Mouse (Mus musculus) stomach, embryonic 14.5 days (tissue): ENCODE results near the gene D230025D16Rik. TPM values are rescaled to one million over a fixed set of nuclear protein-coding genes. Genes with fewer than 3 reads are reported as not detected.
"Not testable (repeated sequence)": the region's sequence is repeated elsewhere in the genome, so short reads cannot be mapped to it uniquely, and the experiment has no call there.

Experiments used
- ATAC-seq: fragments of 200-750 bp; cut with Nextera tagmentation; 2 replicates; pipeline ENCODE4 v1.8.0; 2017; ENCODE audit warnings: low read depth, moderate TSS enrichment; ENCODE audit not compliant: insufficient number of reproducible peaks, insufficient read depth, low FRiP score
- H3K27ac ChIP-seq: fragments of 300-500 bp; sonication (generic); 2 replicates; pipeline ENCODE4 v1.5.1; 2014; ENCODE audit warnings: mild to moderate bottlenecking, low read length, moderate library complexity, mixed read lengths
- H3K27me3 ChIP-seq: fragments of 300-500 bp; sonication (generic); 2 replicates; pipeline ENCODE4 v1.6.1; 2014; ENCODE audit warnings: low read length, control low read depth, mixed read lengths; ENCODE audit not compliant: control insufficient read depth, insufficient read depth
- H3K36me3 ChIP-seq: fragments of 300-500 bp; sonication (generic); 2 replicates; pipeline ENCODE4 v1.6.1; 2014; ENCODE audit warnings: mild to moderate bottlenecking, control low read depth, low read length, moderate library complexity, mixed read lengths; ENCODE audit not compliant: control insufficient read depth, insufficient read depth
- H3K4me1 ChIP-seq: fragments of 300-500 bp; sonication (generic); 2 replicates; pipeline ENCODE4 v1.6.1; 2014; ENCODE audit warnings: low read length, control low read depth, mixed read lengths; ENCODE audit not compliant: control insufficient read depth, insufficient read depth
- H3K4me2 ChIP-seq: fragments of 300-500 bp; sonication (generic); replicated peaks from 2 replicates; pipeline ENCODE4 v1.6.1; 2014; ENCODE audit warnings: low read depth, low read length, control low read depth
- H3K4me3 ChIP-seq: fragments of 300-500 bp; sonication (generic); 2 replicates; pipeline ENCODE4 v1.5.1; 2014; ENCODE audit warnings: low read depth, low read length, control low read depth
- H3K9ac ChIP-seq: fragments of 300-500 bp; sonication (generic); replicated peaks from 2 replicates; pipeline ENCODE4 v1.6.1; 2014; ENCODE audit warnings: low read depth, mild to moderate bottlenecking, control low read depth, low read length, moderate library complexity, mixed read lengths
- H3K9me3 ChIP-seq: fragments of 300-500 bp; sonication (generic); 2 replicates; pipeline ENCODE4 v1.6.1; 2016; ENCODE audit warnings: low read depth, low read length, control low read depth; ENCODE audit not compliant: control insufficient read depth
- WGBS: fragments of 180-500 bp; shearing (Covaris S2); extraction: QIAGEN DNeasy Blood & Tissue Kit; methylation state at CpG from one replicate; pipeline ENCODE4 v1.1.7; 2014; 5-methylcytosine and 5-hydroxymethylcytosine counted together
- polyA plus RNA-seq: library from polyadenylated mRNA; unstranded; fragments of >200 nt; fragmentation: Nextera tagmentation; extraction: Ambion mirVana; gene quantifications from 2 replicates; pipeline ENCODE4 v1.2.1, GENCODE M21; 2014

D230025D16Rik gene
- polyA plus RNA-seq, 1 experiment from 2014 or later, result 34.5 TPM

GRCm38 (mm10) chr8:105232321-105232693, 7.4 kb downstream of the D230025D16Rik start:
- H3K4me3 ChIP-seq, H3K4me2 ChIP-seq, H3K27me3 ChIP-seq, H3K27ac ChIP-seq, ATAC-seq, H3K4me1 ChIP-seq, H3K9me3 ChIP-seq, H3K36me3 ChIP-seq, H3K9ac ChIP-seq: not testable (repeated sequence)
- 88% methylated on average over 4 of the region's 4 CpGs for WGBS

- no peak for ATAC-seq
- H3K9ac ChIP-seq, result no peak overlapping the region
- H3K27ac ChIP-seq, result no peak overlapping the region
- H3K27me3 ChIP-seq, result no peaks in the 10 kb centered on the region
- H3K36me3 ChIP-seq, result peaks cover 9% of the 10 kb centered on the region
- WGBS, result 14% methylated on average over 1 of the region's 1 CpGs
- H3K4me2 ChIP-seq, result no peak overlapping the region
- no peaks in the 10 kb centered on the region for H3K9me3 ChIP-seq
- no peak overlapping the region for H3K4me3 ChIP-seq
- H3K4me1 ChIP-seq, result no peaks in the 10 kb centered on the region
Observed at GRCm38 (mm10) chr8:105233126-105233935, 8.4 kb downstream of the D230025D16Rik start.

- Histone ChIP-seq H3K9ac (no peak overlapping the region), H3K4me1 (no peaks in the 10 kb centered on the region), H3K27ac (no peak overlapping the region), H3K4me2 (no peak overlapping the region), H3K4me3 (no peak overlapping the region), H3K36me3 (peaks cover 20% of the 10 kb centered on the region), H3K9me3 (no peaks in the 10 kb centered on the region), H3K27me3 (no peaks in the 10 kb centered on the region)
- no peak for ATAC-seq
- 88% methylated on average over 1 of the region's 1 CpGs for WGBS
Observed at GRCm38 (mm10) chr8:105235206-105235605, 10.3 kb downstream of the D230025D16Rik start.

- Histone ChIP-seq H3K9ac (no peak overlapping the region), H3K36me3 (peaks cover 30% of the 10 kb centered on the region)
- 83% methylated on average over 14 of the region's 14 CpGs for WGBS
Observed at GRCm38 (mm10) chr8:105237442-105238142, 12.6 kb downstream of the D230025D16Rik start.

GRCm38 (mm10) chr8:105241016-105241415, 16.1 kb downstream of the D230025D16Rik start:
- peaks cover 29% of the 10 kb centered on the region for H3K36me3 ChIP-seq
- ATAC-seq, result no peak
- 94% methylated on average over 7 of the region's 7 CpGs for WGBS

More at GRCm38 (mm10) chr8:105237442-105238142, 12.6 kb downstream of the D230025D16Rik start:
- ATAC-seq, result no peak
- Histone ChIP-seq H3K27ac (no peak overlapping the region), H3K27me3 (no peaks in the 10 kb centered on the region), H3K4me1 (no peaks in the 10 kb centered on the region), H3K9me3 (no peaks in the 10 kb centered on the region), H3K4me3 (no peak overlapping the region), H3K4me2 (no peak overlapping the region)

GRCm38 (mm10) chr8:105251954-105252353, 27.0 kb downstream of the D230025D16Rik start:
- no peak for ATAC-seq
- Histone ChIP-seq H3K27ac (no peak overlapping the region), H3K4me2 (no peak overlapping the region), H3K9ac (no peak overlapping the region), H3K9me3 (no peaks in the 10 kb centered on the region), H3K36me3 (peaks cover 32% of the 10 kb centered on the region), H3K4me1 (peaks cover 11% of the 10 kb centered on the region), H3K27me3 (no peaks in the 10 kb centered on the region), H3K4me3 (no peak overlapping the region)
- WGBS, result 92% methylated on average over 6 of the region's 6 CpGs

More at GRCm38 (mm10) chr8:105241016-105241415, 16.1 kb downstream of the D230025D16Rik start:
- no peak overlapping the region for H3K9ac ChIP-seq
- no peaks in the 10 kb centered on the region for H3K9me3 ChIP-seq
- no peaks in the 10 kb centered on the region for H3K4me1 ChIP-seq
- H3K27ac ChIP-seq, result no peak overlapping the region
- no peak overlapping the region for H3K4me2 ChIP-seq
- H3K4me3 ChIP-seq, result no peak overlapping the region
- no peaks in the 10 kb centered on the region for H3K27me3 ChIP-seq

GRCm38 (mm10) chr8:105252680-105253537, 28.0 kb downstream of the D230025D16Rik start:
- Histone ChIP-seq H3K4me1 (peaks cover 11% of the 10 kb centered on the region), H3K9me3 (no peaks in the 10 kb centered on the region), H3K4me3 (no peak overlapping the region), H3K4me2 (peak overlapping the region; percentile 81; the same call in 1 of the 2 replicates), H3K27me3 (peaks cover 1% of the 10 kb centered on the region; the same call in 1 of the 2 replicates), H3K27ac (no peak overlapping the region), H3K36me3 (peaks cover 31% of the 10 kb centered on the region), H3K9ac (no peak overlapping the region)
- ATAC-seq, result no peak
- 84% methylated on average over 10 of the region's 10 CpGs for WGBS

GRCm38 (mm10) chr8:105253766-105254151, 28.8 kb downstream of the D230025D16Rik start:
- Histone ChIP-seq H3K9me3 (no peaks in the 10 kb centered on the region), H3K36me3 (peaks cover 24% of the 10 kb centered on the region), H3K4me3 (peak overlapping the region; percentile 53), H3K9ac (no peak overlapping the region), H3K4me1 (peaks cover 11% of the 10 kb centered on the region), H3K27ac (no peak overlapping the region), H3K27me3 (peaks cover 7% of the 10 kb centered on the region), H3K4me2 (peak overlapping the region; percentile 81)
- no peak for ATAC-seq
- WGBS, result 41% methylated on average over 20 of the region's 20 CpGs
